Mouse (Mus musculus): Measurements from ENCODE around the gene Gabpb2. TPM values are rescaled to one million over a fixed set of nuclear protein-coding genes. Genes with fewer than 3 reads are reported as not detected.
A peak's percentile ranks its signal among the peaks of the same experiment; 100 is the strongest.

Gabpb2 gene
- polyA plus RNA-seq, 1 experiment, result 49.0 TPM

GRCm38 (mm10) chr3:95178948-95179347, 38.8 kb downstream of the Gabpb2 start:
- Histone ChIP-seq H3K4me1 (ENCODE audit: control insufficient read depth, insufficient read depth, low read length) (peaks cover 4% of the 10 kb centered on the region), H3K27me3 (ENCODE audit: control insufficient read depth, insufficient read depth, low read length, poor library complexity, severe bottlenecking) (no peaks in the 10 kb centered on the region), H3K36me3 (ENCODE audit: control insufficient read depth, insufficient read depth, low read length, poor library complexity, severe bottlenecking) (no peaks in the 10 kb centered on the region), H3K9ac (ENCODE audit: low read depth, poor library complexity, severe bottlenecking) (no peak overlapping the region), H3K9me3 (replicated peaks; ENCODE audit: control insufficient read depth, insufficient read depth, low read length, poor library complexity, severe bottlenecking) (no peaks in the 10 kb centered on the region), H3K4me3 (ENCODE audit: low read depth, low read length) (no peak overlapping the region), H3K27ac (ENCODE audit: insufficient read depth, low read length) (no peak overlapping the region)
- no peak for TF ChIP-seq EP300 (IDR thresholded peaks at IDR 0.05; ENCODE audit: insufficient read depth, low read depth, low read length)
- no peak for TF ChIP-seq CTCF (IDR thresholded peaks at IDR 0.05; ENCODE audit: low read depth, low read length)
- no peak for TF ChIP-seq POLR2A (IDR thresholded peaks at IDR 0.05; ENCODE audit: insufficient read depth, low read length)

GRCm38 (mm10) chr3:95177583-95177982, 40.1 kb downstream of the Gabpb2 start:
- Histone ChIP-seq H3K27me3 (ENCODE audit: control insufficient read depth, insufficient read depth, low read length, poor library complexity, severe bottlenecking) (no peaks in the 10 kb centered on the region), H3K27ac (ENCODE audit: insufficient read depth, low read length) (peak overlapping the region; percentile 64; the same call in 1 of the 2 replicates), H3K9me3 (replicated peaks; ENCODE audit: control insufficient read depth, insufficient read depth, low read length, poor library complexity, severe bottlenecking) (no peaks in the 10 kb centered on the region), H3K4me1 (ENCODE audit: control insufficient read depth, insufficient read depth, low read length) (peaks cover 4% of the 10 kb centered on the region), H3K36me3 (ENCODE audit: control insufficient read depth, insufficient read depth, low read length, poor library complexity, severe bottlenecking) (no peaks in the 10 kb centered on the region), H3K4me3 (ENCODE audit: low read depth, low read length) (no peak overlapping the region), H3K9ac (ENCODE audit: low read depth, poor library complexity, severe bottlenecking) (peak overlapping the region; percentile 30; the same call in 1 of the 2 replicates)
- TF ChIP-seq CTCF (IDR thresholded peaks at IDR 0.05; ENCODE audit: low read depth, low read length) (no peak), EP300 (IDR thresholded peaks at IDR 0.05; ENCODE audit: insufficient read depth, low read depth, low read length) (peak; percentile 72)

DNA sequence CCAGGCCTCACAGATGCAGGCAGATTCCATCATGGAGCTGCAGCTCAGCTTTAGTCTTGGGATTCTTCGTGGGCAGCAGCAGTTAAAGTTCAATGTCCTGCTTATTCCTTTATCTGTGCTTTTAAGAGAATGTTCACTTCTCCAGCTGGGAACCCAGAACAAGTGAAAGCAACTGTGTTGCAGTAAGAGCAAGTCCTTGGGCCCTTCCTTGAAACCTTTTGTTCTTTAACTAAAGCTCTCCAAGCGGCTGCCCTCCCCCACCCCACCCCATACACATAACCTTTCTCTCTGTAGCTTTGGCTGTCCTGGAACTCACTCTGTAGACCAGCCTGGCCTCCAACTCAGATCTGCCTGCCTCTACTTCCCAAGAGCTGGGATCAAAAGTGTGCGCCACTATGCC, 41.2 kb downstream of the Gabpb2 start:
- Histone ChIP-seq H3K9ac (ENCODE audit: low read depth, poor library complexity, severe bottlenecking) (peak overlapping the region; percentile 9; the same call in 1 of the 2 replicates), H3K36me3 (ENCODE audit: control insufficient read depth, insufficient read depth, low read length, poor library complexity, severe bottlenecking) (no peaks in the 10 kb centered on the region), H3K27me3 (ENCODE audit: control insufficient read depth, insufficient read depth, low read length, poor library complexity, severe bottlenecking) (no peaks in the 10 kb centered on the region; the same call in 1 of the 2 replicates), H3K27ac (ENCODE audit: insufficient read depth, low read length) (peak overlapping the region; percentile 66), H3K4me1 (ENCODE audit: control insufficient read depth, insufficient read depth, low read length) (peaks cover 4% of the 10 kb centered on the region), H3K9me3 (replicated peaks; ENCODE audit: control insufficient read depth, insufficient read depth, low read length, poor library complexity, severe bottlenecking) (no peaks in the 10 kb centered on the region), H3K4me3 (ENCODE audit: low read depth, low read length) (no peak overlapping the region)
- TF ChIP-seq CTCF (IDR thresholded peaks at IDR 0.05; ENCODE audit: low read depth, low read length), result no peak
- no peak for TF ChIP-seq EP300 (IDR thresholded peaks at IDR 0.05; ENCODE audit: insufficient read depth, low read depth, low read length)
- no peak for TF ChIP-seq POLR2A (IDR thresholded peaks at IDR 0.05; ENCODE audit: insufficient read depth, low read length)

GRCm38 (mm10) chr3:95174011-95174592, 43.6 kb downstream of the Gabpb2 start:
- Histone ChIP-seq H3K9ac (ENCODE audit: low read depth, poor library complexity, severe bottlenecking) (peak overlapping the region; percentile 58), H3K27me3 (ENCODE audit: control insufficient read depth, insufficient read depth, low read length, poor library complexity, severe bottlenecking) (no peaks in the 10 kb centered on the region; the same call in 1 of the 2 replicates), H3K9me3 (replicated peaks; ENCODE audit: control insufficient read depth, insufficient read depth, low read length, poor library complexity, severe bottlenecking) (no peaks in the 10 kb centered on the region), H3K27ac (ENCODE audit: insufficient read depth, low read length) (no peak overlapping the region), H3K4me1 (ENCODE audit: control insufficient read depth, insufficient read depth, low read length) (peaks cover 4% of the 10 kb centered on the region), H3K36me3 (ENCODE audit: control insufficient read depth, insufficient read depth, low read length, poor library complexity, severe bottlenecking) (0 out of 2 replicates have a peak, but pooled peaks cover 2% of the 10 kb centered on the region), H3K4me3 (ENCODE audit: low read depth, low read length) (peak overlapping the region; percentile 42)
- peak; percentile 92 for TF ChIP-seq CTCF (IDR thresholded peaks at IDR 0.05; ENCODE audit: low read depth, low read length)
- no peak for TF ChIP-seq POLR2A (IDR thresholded peaks at IDR 0.05; ENCODE audit: insufficient read depth, low read length)

DNA sequence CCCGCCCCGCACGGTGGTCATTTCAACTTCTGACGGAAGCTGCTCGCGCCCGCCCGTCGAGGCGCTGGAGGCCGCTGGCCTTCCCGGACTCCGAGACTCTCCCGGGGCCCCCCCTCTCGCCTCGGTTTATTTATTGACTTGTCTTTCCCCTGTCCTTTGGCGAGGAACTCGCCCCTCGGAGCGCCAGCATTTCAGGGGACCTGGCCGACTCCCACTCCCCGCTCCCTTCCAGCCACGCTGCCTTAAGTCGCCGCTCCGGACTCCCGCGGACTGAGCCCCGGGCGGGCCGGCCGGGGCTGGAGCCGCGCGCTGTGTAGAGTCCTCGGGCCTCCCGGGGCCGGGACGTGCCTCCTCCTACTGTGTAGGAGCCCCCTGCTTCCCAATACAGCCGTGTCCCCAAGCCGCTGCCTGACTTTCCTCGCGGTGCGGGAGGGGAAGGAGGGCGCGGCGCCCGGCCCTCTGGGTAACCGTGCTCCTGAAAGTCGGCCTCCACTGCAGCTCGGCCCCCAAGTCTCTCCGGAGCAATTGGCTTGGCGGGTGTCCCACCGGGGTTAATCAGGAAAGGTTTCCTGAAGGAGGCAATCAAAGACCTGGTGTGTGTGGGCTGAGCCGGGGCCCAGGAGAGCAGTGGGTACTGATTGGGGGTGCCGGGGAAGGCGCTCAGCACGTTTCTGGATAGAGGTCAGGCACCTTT, 44.3 kb downstream of the Gabpb2 start:
- Histone ChIP-seq H3K9ac (ENCODE audit: low read depth, poor library complexity, severe bottlenecking) (peak overlapping the region; percentile 58), H3K9me3 (replicated peaks; ENCODE audit: control insufficient read depth, insufficient read depth, low read length, poor library complexity, severe bottlenecking) (no peaks in the 10 kb centered on the region), H3K27me3 (ENCODE audit: control insufficient read depth, insufficient read depth, low read length, poor library complexity, severe bottlenecking) (no peaks in the 10 kb centered on the region; the same call in 1 of the 2 replicates), H3K27ac (ENCODE audit: insufficient read depth, low read length) (no peak overlapping the region), H3K36me3 (ENCODE audit: control insufficient read depth, insufficient read depth, low read length, poor library complexity, severe bottlenecking) (0 out of 2 replicates have a peak, but pooled peaks cover 2% of the 10 kb centered on the region), H3K4me3 (ENCODE audit: low read depth, low read length) (peak overlapping the region; percentile 42), H3K4me1 (ENCODE audit: control insufficient read depth, insufficient read depth, low read length) (peaks cover 4% of the 10 kb centered on the region)
- no peak for TF ChIP-seq POLR2A (IDR thresholded peaks at IDR 0.05; ENCODE audit: insufficient read depth, low read length)
- no peak for TF ChIP-seq EP300 (IDR thresholded peaks at IDR 0.05; ENCODE audit: insufficient read depth, low read depth, low read length)
- TF ChIP-seq CTCF (IDR thresholded peaks at IDR 0.05; ENCODE audit: low read depth, low read length), result no peak

All from ES-Bruce4 (cell line).